ENCODE assay signal across 8 mouse cellular contexts in the genomic region with DNA sequence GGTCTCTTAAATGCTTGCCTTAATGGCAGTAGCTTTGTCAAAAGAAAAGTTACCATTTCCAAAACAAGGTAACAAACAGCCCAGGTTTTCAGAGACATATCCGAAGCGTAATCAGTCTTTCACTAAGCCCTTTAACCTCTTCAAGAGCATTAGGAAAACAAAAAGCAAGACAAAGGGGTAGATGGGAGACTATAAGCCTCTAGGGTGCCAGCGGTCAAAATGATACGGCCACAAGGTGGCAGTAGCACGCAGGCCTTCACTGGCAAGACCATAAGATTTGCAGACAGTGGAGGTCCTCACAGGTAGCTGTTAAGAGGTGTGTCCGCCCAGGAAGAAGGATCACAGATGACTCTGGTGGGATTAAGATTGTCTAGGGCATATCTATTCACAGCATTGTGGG.
DNase-seq lines count a peak whose midpoint lies in the region; ATAC-seq and TF ChIP-seq lines count a peak whose summit lies in the region.

No protein-coding gene starts in this region.

- H3K4me1 ChIP-seq in forebrain, postnatal 0 days (ENCODE audit: insufficient read depth), result no peaks in the 10 kb centered on the region
- no peaks in the 10 kb centered on the region for H3K4me1 ChIP-seq in forebrain, embryonic 15.5 days
- no peaks in the 10 kb centered on the region for H3K4me1 ChIP-seq in thymus, adult 2 months (replicated peaks; ENCODE audit: control insufficient read depth, insufficient read depth, low read length)

- no peak overlapping the region for H3K4me3 ChIP-seq in forebrain, postnatal 0 days (ENCODE audit: low read depth, low read length)
- no peak overlapping the region for H3K4me3 ChIP-seq in forebrain, embryonic 15.5 days
- H3K4me3 ChIP-seq in thymus, adult 2 months (ENCODE audit: control insufficient read depth, insufficient read depth, low read length), result no peak overlapping the region

- H3K27ac ChIP-seq in forebrain, postnatal 0 days (ENCODE audit: low read depth, low read length), result no peak overlapping the region
- no peak overlapping the region for H3K27ac ChIP-seq in forebrain, embryonic 15.5 days (replicated peaks)
- no peak overlapping the region for H3K27ac ChIP-seq in thymus, adult 2 months (ENCODE audit: control insufficient read depth, insufficient read depth, low read length)

- no peaks in the 10 kb centered on the region for H3K9me3 ChIP-seq in forebrain, postnatal 0 days (ENCODE audit: low read length)
- no peaks in the 10 kb centered on the region for H3K9me3 ChIP-seq in forebrain, embryonic 15.5 days

- DNase-seq in forebrain, postnatal 0 days, result peak; percentile 72
- peak; percentile 30 for DNase-seq in urinary bladder, postnatal 14 days (ENCODE audit: low spot score)
- no peak for DNase-seq in urinary bladder, adult 2 months (ENCODE audit: low spot score)
- peak; percentile 13 to 66 for DNase-seq in left cerebral cortex, adult 8-10 months (ENCODE audit: low spot score in 2 of 2)
- DNase-seq in right cerebral cortex, adult 2 months (ENCODE audit: low spot score in 2 of 2), result peak; percentile 84 to 85
- no peak for DNase-seq in thymus, adult 2 months

- no peak for ATAC-seq in forebrain, postnatal 0 days
- no peak for ATAC-seq in forebrain, embryonic 15.5 days (replicated peaks)
- ATAC-seq in frontal cortex, adult (ENCODE audit: low TSS enrichment), result peak; percentile 59; the same call in 1 of the 2 replicates

- TF ChIP-seq POLR2A in thymus, adult 2 months (IDR thresholded peaks at IDR 0.05; ENCODE audit: control insufficient read depth, extremely low read depth, insufficient read depth, low read length, poor library complexity), result no peak

- no peak overlapping the region for H3K9ac ChIP-seq in forebrain, postnatal 0 days
- no peak overlapping the region for H3K9ac ChIP-seq in forebrain, embryonic 15.5 days (replicated peaks)

- H3K27me3 ChIP-seq in forebrain, postnatal 0 days (ENCODE audit: insufficient read depth, low read length), result no peaks in the 10 kb centered on the region
- H3K27me3 ChIP-seq in forebrain, embryonic 15.5 days, result no peaks in the 10 kb centered on the region
- H3K27me3 ChIP-seq in thymus, adult 2 months (ENCODE audit: control insufficient read depth, insufficient read depth, low read length), result no peaks in the 10 kb centered on the region

- WGBS in forebrain, postnatal 0 days, result 17% methylated on average over 6 of the region's 6 CpGs
- 9% methylated on average over 6 of the region's 6 CpGs for WGBS in forebrain, embryonic 15.5 days
- 22% methylated on average over 6 of the region's 6 CpGs for WGBS in thymus, adult 2 months

- TF ChIP-seq CTCF in forebrain, postnatal 0 days (IDR thresholded peaks at IDR 0.05; ENCODE audit: low read depth), result peak; percentile 83
- no peak for TF ChIP-seq CTCF in thymus, adult 2 months (IDR thresholded peaks at IDR 0.05; ENCODE audit: borderline replicate concordance, control insufficient read depth, extremely low read depth, insufficient read depth, low read length, poor library complexity)

- no peak overlapping the region for H3K4me2 ChIP-seq in forebrain, postnatal 0 days (ENCODE audit: low read depth)
- no peak overlapping the region for H3K4me2 ChIP-seq in forebrain, embryonic 15.5 days (replicated peaks)

- no peaks in the 10 kb centered on the region for H3K36me3 ChIP-seq in forebrain, postnatal 0 days (ENCODE audit: insufficient read depth)
- no peaks in the 10 kb centered on the region for H3K36me3 ChIP-seq in forebrain, embryonic 15.5 days
- H3K36me3 ChIP-seq in thymus, adult 2 months (ENCODE audit: control insufficient read depth, insufficient read depth, low read length), result no peaks in the 10 kb centered on the region

Comparison
In these comparisons a context has a peak if more than half of its experiments do, and no peak if none do; other contexts are left out.
1. DNase-seq: peak in forebrain, postnatal 0 days (single experiment), urinary bladder, postnatal 14 days (single experiment), left cerebral cortex, adult 8-10 months (2 of 2) and right cerebral cortex, adult 2 months (2 of 2); none in urinary bladder, adult 2 months (single experiment) and thymus, adult 2 months (single experiment).